Mouse (Mus musculus) intestine, embryonic 14.5 days (tissue): ENCODE measurements around the gene Tex22. TPM values are rescaled to one million over a fixed set of nuclear protein-coding genes. Genes with fewer than 3 reads are reported as not detected.

Experiments
- ATAC-seq: fragments of 200-750 bp; cut with Nextera tagmentation; replicated peaks from 2 replicates; pipeline ENCODE4 v1.8.0; 2017; ENCODE audit warnings: low read depth, moderate number of reproducible peaks, moderate TSS enrichment, moderate library complexity; ENCODE audit not compliant: low FRiP score, low TSS enrichment
- DNase-seq: peaks from one replicate; pipeline ENCODE4 v3.0.0-alpha.2; 2018; ENCODE audit warnings: low spot score
- H3K27ac ChIP-seq: fragments of 300-500 bp; sonication (generic); 2 replicates; pipeline ENCODE4 v1.5.1; 2014; ENCODE audit warnings: low read depth, mild to moderate bottlenecking, control low read depth
- H3K27me3 ChIP-seq: fragments of 300-500 bp; sonication (generic); replicated peaks from 2 replicates; pipeline ENCODE4 v1.6.1; 2014; ENCODE audit warnings: low read length, control low read depth; ENCODE audit not compliant: control insufficient read depth, insufficient read depth
- H3K36me3 ChIP-seq: fragments of 300-500 bp; sonication (generic); 2 replicates; pipeline ENCODE4 v1.6.1; 2014; ENCODE audit warnings: low read length, control low read depth; ENCODE audit not compliant: control insufficient read depth, insufficient read depth
- H3K4me1 ChIP-seq: fragments of 300-500 bp; sonication (generic); replicated peaks from 2 replicates; pipeline ENCODE4 v1.6.1; 2014; ENCODE audit warnings: low read length, control low read depth, mixed read lengths; ENCODE audit not compliant: control insufficient read depth, insufficient read depth
- H3K4me2 ChIP-seq: fragments of 300-500 bp; sonication (generic); 2 replicates; pipeline ENCODE4 v1.6.1; 2014; ENCODE audit warnings: low read length
- H3K4me3 ChIP-seq: fragments of 300-500 bp; sonication (generic); 2 replicates; pipeline ENCODE4 v1.5.1; 2014; ENCODE audit warnings: low read depth, low read length, control low read depth, mixed read lengths
- H3K9ac ChIP-seq: fragments of 300-500 bp; sonication (generic); 2 replicates; pipeline ENCODE4 v1.6.1; 2014; ENCODE audit warnings: mild to moderate bottlenecking, low read length
- H3K9me3 ChIP-seq: fragments of 300-500 bp; sonication (generic); 2 replicates; pipeline ENCODE4 v1.6.1; 2016; ENCODE audit warnings: low read length, control low read depth; ENCODE audit not compliant: control insufficient read depth
- WGBS: fragments of 180-500 bp; shearing (Covaris S2); extraction: QIAGEN DNeasy Blood & Tissue Kit; methylation state at CpG from one replicate; pipeline ENCODE4 v1.1.7; 2014; 5-methylcytosine and 5-hydroxymethylcytosine counted together
- microRNA-seq: library from miRNA; unstranded; fragments of <30 nt; microRNA quantifications from one replicate; pipeline ENCODE4, GENCODE M21; 2016
- polyA plus RNA-seq: library from polyadenylated mRNA; unstranded; fragments of >200 nt; fragmentation: Nextera tagmentation; extraction: Ambion mirVana; gene quantifications from 2 replicates; pipeline ENCODE4 v1.2.1, GENCODE M21; 2014

The Tex22 gene
- polyA plus RNA-seq, 1 experiment from 2014 or later, result not detected

DNA sequence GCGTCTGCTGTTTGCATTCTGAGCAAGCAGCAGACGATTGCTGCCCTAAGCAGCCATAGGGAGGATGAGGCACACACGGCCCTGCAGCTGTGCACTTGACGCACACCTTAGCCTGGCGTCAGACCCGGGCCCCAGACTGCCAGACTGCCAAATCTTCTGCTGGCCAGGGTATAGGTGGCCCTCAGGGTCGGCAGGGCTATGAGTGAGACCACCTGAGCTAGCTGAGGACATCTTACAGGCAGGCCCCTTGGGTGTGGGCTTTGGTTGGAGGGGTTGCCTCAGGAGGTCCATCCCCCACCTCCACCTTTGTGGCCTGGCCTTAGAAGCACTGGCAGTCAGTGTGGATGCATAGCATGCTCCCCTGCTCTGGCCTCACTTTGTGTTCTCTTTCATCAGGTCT, 61.1 kb downstream of the Tex22 start:
- 87% methylated on average over 7 of the region's 7 CpGs for WGBS
- no peak overlapping the region for H3K4me2 ChIP-seq

DNA sequence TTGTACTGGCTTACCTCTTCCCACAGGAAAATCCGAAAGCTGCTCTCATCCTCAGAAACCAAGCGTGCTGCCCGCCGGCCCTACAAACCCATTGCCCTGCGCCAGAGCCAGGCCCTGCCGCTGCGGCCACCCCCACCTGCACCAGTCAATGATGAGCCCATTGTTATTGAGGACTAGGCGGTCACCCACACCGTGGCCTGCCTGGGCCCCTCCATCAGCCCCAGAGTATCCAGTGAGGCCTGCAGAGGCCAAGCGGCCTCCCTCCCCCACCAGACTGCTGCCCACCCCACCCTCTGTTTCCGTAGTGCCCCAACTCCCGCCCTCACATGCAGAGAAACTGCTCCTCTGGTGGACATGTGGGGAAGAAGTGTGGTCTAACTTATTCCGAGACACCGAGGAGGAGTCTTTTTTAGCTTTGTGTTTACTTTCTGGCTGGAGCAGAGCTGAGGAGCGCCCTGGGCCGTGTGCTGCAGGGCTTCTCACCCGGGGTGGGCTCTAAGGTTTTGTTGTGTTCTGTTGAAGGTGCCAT, 62.3 kb downstream of the Tex22 start:
- 78% methylated on average over 17 of the region's 17 CpGs for WGBS
- Histone ChIP-seq H3K4me1 (peaks cover 15% of the 10 kb centered on the region), H3K27ac (no peak overlapping the region), H3K9me3 (no peaks in the 10 kb centered on the region), H3K9ac (no peak overlapping the region), H3K4me3 (no peak overlapping the region), H3K4me2 (no peak overlapping the region), H3K27me3 (peaks cover 10% of the 10 kb centered on the region), H3K36me3 (peaks cover 70% of the 10 kb centered on the region)
- ATAC-seq, result no peak
- no peak for DNase-seq

More for the DNA sequence above, 61.1 kb downstream of the Tex22 start:
- ATAC-seq (no peak), DNase-seq (no peak)
- H3K36me3 ChIP-seq, result peaks cover 82% of the 10 kb centered on the region
- H3K27ac ChIP-seq, result no peak overlapping the region
- H3K4me1 ChIP-seq, result peaks cover 15% of the 10 kb centered on the region
- no peak overlapping the region for H3K9ac ChIP-seq
- H3K4me3 ChIP-seq, result no peak overlapping the region
- no peaks in the 10 kb centered on the region for H3K27me3 ChIP-seq
- H3K9me3 ChIP-seq, result no peaks in the 10 kb centered on the region

DNA sequence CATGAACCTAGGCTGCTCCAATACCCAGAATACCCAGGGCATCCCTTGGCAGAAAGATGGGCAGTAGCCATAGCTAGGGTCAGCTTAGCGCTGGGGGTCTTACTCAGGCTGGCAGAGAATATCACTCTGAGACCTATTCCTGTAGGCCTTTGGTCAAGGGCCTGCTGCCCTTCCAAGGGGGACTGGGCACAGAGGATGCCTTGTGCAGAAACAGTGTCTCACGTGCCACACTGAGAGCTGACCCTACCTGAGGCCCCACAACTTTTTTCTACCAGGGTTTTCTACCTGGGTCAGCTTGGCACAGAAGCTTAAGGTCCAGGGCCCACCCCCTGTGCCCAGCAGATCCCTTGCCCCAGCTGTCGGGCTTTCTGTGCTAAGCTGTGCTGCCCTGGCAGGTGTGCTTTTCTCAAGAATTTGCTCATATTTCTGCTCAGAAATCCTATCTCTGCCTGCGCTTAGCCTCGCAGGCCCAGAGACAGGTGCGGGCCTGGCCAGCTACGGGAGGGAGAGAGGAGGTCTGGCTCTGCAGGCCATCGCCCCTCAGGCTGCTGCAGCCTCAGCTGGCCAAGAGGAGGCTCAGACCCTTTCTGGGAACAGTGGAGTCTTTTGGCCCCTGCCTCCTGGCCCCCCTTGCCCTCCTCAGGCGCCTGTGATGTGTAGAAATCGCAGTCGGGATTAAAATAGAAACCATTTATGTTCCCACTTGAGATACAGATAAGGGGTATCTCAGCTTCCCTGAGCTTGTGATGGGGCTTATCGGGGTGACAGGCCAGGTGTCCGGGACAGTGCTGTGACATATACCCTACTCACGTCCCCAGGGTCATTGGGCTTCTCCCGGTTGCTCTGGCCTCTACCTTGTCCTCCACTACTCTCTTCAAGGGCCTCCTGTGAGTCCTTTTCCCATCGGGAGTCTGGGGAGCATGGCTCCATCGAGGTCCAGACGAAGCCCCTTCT, 63.2 kb downstream of the Tex22 start:
- no peak overlapping the region for H3K4me2 ChIP-seq

DNA sequence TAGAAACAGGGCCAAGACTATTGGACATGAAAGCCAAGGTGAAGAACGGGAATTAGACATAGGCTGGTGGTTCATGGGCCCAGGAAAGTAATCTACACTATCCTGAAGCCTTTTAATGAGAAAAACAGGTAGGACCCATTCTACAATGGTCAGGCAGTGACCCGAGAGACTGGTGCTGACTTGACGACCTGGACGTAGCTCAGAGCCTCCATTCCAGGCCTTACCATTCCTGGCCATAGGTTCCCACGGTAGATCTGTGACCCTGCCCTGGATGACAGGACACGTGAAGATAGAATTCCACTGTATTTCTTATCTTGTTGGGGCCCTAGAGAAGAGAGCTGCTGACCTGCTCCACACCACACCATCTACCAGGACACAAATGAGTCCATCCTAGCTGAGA, 64.0 kb downstream of the Tex22 start:
- no peak overlapping the region for H3K27ac ChIP-seq
- H3K4me1 ChIP-seq, result peaks cover 25% of the 10 kb centered on the region
- H3K4me2 ChIP-seq, result no peak overlapping the region
- H3K9me3 ChIP-seq, result no peaks in the 10 kb centered on the region
- peaks cover 14% of the 10 kb centered on the region for H3K27me3 ChIP-seq
- H3K4me3 ChIP-seq, result no peak overlapping the region
- no peak overlapping the region for H3K9ac ChIP-seq
- no peak for ATAC-seq
- DNase-seq, result no peak
- peaks cover 53% of the 10 kb centered on the region for H3K36me3 ChIP-seq
- 76% methylated on average over 6 of the region's 6 CpGs for WGBS

More for the DNA sequence above, 63.2 kb downstream of the Tex22 start:
- no peak overlapping the region for H3K9ac ChIP-seq
- DNase-seq (no peak), ATAC-seq (no peak)
- H3K4me3 ChIP-seq, result no peak overlapping the region
- peaks cover 14% of the 10 kb centered on the region for H3K27me3 ChIP-seq
- H3K4me1 ChIP-seq, result peaks cover 25% of the 10 kb centered on the region
- WGBS, result 86% methylated on average over 18 of the region's 18 CpGs
- H3K36me3 ChIP-seq, result peaks cover 60% of the 10 kb centered on the region
- H3K9me3 ChIP-seq, result no peaks in the 10 kb centered on the region
- no peak overlapping the region for H3K27ac ChIP-seq

Small RNAs within 50 kb of the gene (microRNA-seq; reads per million reads assigned to microRNA genes)
- not detected for gene Gm44471

Other genes starting within 250 kb of the Tex22 start
- 116 and 126 TPM in 2 replicates for gene Cdca4, start 245.1 kb upstream of the Tex22 start, polyA plus RNA-seq
- 0.42 and 0.50 TPM in 2 replicates for gene Gpr132, start 206.3 kb upstream of the Tex22 start, polyA plus RNA-seq
- 4.1 and 4.4 TPM in 2 replicates for gene Jag2, start 144.7 kb upstream of the Tex22 start, polyA plus RNA-seq
- 102 and 105 TPM in 2 replicates for gene Nudt14, start 132.4 kb upstream of the Tex22 start, polyA plus RNA-seq
- 21.7 and 23.2 TPM in 2 replicates for gene Btbd6, start 98.0 kb upstream of the Tex22 start, polyA plus RNA-seq
- 53.8 and 55.8 TPM in 2 replicates for gene Brf1, start 73.8 kb upstream of the Tex22 start, polyA plus RNA-seq
- gene Pacs2, start 60.0 kb upstream of the Tex22 start, polyA plus RNA-seq, result 12.5 and 14.3 TPM in 2 replicates
- gene Mta1, start 23.8 kb downstream of the Tex22 start, polyA plus RNA-seq, result 17.6 and 21.3 TPM in 2 replicates
- gene Crip2, start 65.7 kb downstream of the Tex22 start, polyA plus RNA-seq, result 124 and 129 TPM in 2 replicates
- 266 and 312 TPM in 2 replicates for gene Crip1, start 71.8 kb downstream of the Tex22 start, polyA plus RNA-seq
- 24.2 and 27.9 TPM in 2 replicates for gene Tedc1, start 81.9 kb downstream of the Tex22 start, polyA plus RNA-seq
- gene Tmem121, start 111.4 kb downstream of the Tex22 start, polyA plus RNA-seq, result 6.6 and 7.6 TPM in 2 replicates